9 mouse cellular contexts compared by ENCODE assay signal in the genomic region with DNA sequence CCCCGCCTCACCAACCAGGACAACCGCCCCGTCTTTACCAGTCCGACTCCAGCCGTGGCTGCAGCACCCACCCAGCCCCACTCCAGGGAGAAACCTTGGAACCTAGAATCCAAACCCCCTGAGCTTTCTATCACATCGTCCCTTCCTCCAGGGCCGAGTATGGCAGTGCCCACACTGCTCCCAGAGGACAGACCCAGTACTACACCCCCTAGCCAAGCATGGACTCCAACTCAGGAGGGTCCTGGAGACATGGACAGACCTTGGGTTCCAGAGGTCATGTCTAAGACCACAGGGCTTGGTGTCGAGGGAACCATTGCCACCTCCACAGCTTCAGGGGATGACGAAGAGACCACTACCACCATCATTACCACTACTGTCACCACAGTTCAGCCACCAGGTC. TPM values are rescaled to one million over a fixed set of nuclear protein-coding genes. Genes with fewer than 3 reads are reported as not detected.
DNase-seq lines count a peak whose midpoint lies in the region; ATAC-seq lines count a peak whose summit lies in the region.
"Had no signal": no experiment of that assay in that cellular context is flagged by ENCODE, and none has a peak within 500 bp of the region (broad histone marks: within the 10 kb centered on the region; RNA-seq: fewer than 3 reads in every experiment).

No protein-coding gene starts in this region.

- no peaks in the 10 kb centered on the region for H3K36me3 ChIP-seq in limb, embryonic 11.5 days (ENCODE audit: control insufficient read depth, insufficient read depth, low read length)
- H3K36me3 ChIP-seq in forebrain, embryonic 15.5 days, result peaks cover 20% of the 10 kb centered on the region
- H3K36me3 ChIP-seq: limb, embryonic 15.5 days had no signal

- H3K27ac ChIP-seq in limb, embryonic 11.5 days (replicated peaks; ENCODE audit: low read depth, low read length), result no peak overlapping the region
- H3K27ac ChIP-seq in forebrain, embryonic 15.5 days (replicated peaks), result no peak overlapping the region
- H3K27ac ChIP-seq: limb, embryonic 15.5 days had no signal

- peaks cover 45% of the 10 kb centered on the region for H3K27me3 ChIP-seq in limb, embryonic 11.5 days (ENCODE audit: control insufficient read depth, insufficient read depth, low read length)
- no peaks in the 10 kb centered on the region for H3K27me3 ChIP-seq in forebrain, embryonic 15.5 days

- no peak overlapping the region for H3K4me2 ChIP-seq in limb, embryonic 11.5 days (ENCODE audit: low read depth, severe bottlenecking)
- no peak overlapping the region for H3K4me2 ChIP-seq in forebrain, embryonic 15.5 days (replicated peaks)
- H3K4me2 ChIP-seq: limb, embryonic 15.5 days had no signal

- H3K4me3 ChIP-seq in limb, embryonic 11.5 days (ENCODE audit: low read depth, low read length), result no peak overlapping the region
- no peak overlapping the region for H3K4me3 ChIP-seq in forebrain, embryonic 15.5 days
- H3K4me3 ChIP-seq: limb, embryonic 15.5 days had no signal

- 37% methylated on average over 9 of the region's 9 CpGs for WGBS in limb, embryonic 11.5 days
- 59% methylated on average over 9 of the region's 9 CpGs for WGBS in forebrain, embryonic 15.5 days

- H3K9ac ChIP-seq in limb, embryonic 11.5 days (ENCODE audit: low read length), result no peak overlapping the region
- H3K9ac ChIP-seq in forebrain, embryonic 15.5 days (replicated peaks), result no peak overlapping the region
- H3K9ac ChIP-seq: limb, embryonic 15.5 days had no signal

- no peak for ATAC-seq in cerebellum, adult (ENCODE audit: insufficient number of reproducible peaks, low FRiP score, low TSS enrichment)
- ATAC-seq in limb, embryonic 11.5 days (ENCODE audit: insufficient number of reproducible peaks, low FRiP score, low TSS enrichment, low read depth), result no peak
- ATAC-seq in monocyte, adult 5-6 weeks (replicated peaks; ENCODE audit: insufficient number of reproducible peaks, low FRiP score, low TSS enrichment, poor library complexity, severe bottlenecking), result no peak
- ATAC-seq in forebrain, embryonic 15.5 days (replicated peaks), result no peak

- H3K4me1 ChIP-seq in limb, embryonic 11.5 days (ENCODE audit: control insufficient read depth, insufficient read depth, low read length), result no peaks in the 10 kb centered on the region
- H3K4me1 ChIP-seq in forebrain, embryonic 15.5 days, result peaks cover 70% of the 10 kb centered on the region
- H3K4me1 ChIP-seq: limb, embryonic 15.5 days had no signal

- DNase-seq in cerebellum, postnatal 14 days, result peak; percentile 65 to 74
- DNase-seq in spleen, postnatal 4 days (ENCODE audit: low spot score in 2 of 2), result peak; percentile 28 to 71
- DNase-seq in spleen, postnatal 36 days (ENCODE audit: low spot score in 2 of 2), result no peak
- peak; percentile 70 for DNase-seq in limb, embryonic 11.5 days (ENCODE audit: low spot score)
- DNase-seq in thymus, postnatal 4 days, result peak; percentile 74

- no peaks in the 10 kb centered on the region for H3K9me3 ChIP-seq in limb, embryonic 11.5 days (ENCODE audit: control insufficient read depth, low read length)
- no peaks in the 10 kb centered on the region for H3K9me3 ChIP-seq in forebrain, embryonic 15.5 days
- H3K9me3 ChIP-seq: limb, embryonic 15.5 days had no signal

RNA-seq across cellular contexts. Expression of a gene that starts 23.1 kb away (rescaled TPM):
- 0.10 and 0.23 TPM in 2 replicates for polyA plus RNA-seq in limb, embryonic 11.5 days (2014; fragmentation: Nextera tagmentation; extraction: Ambion mirVana)
- not detected in 3 replicates for total RNA-seq in monocyte, adult 5-6 weeks (2017)
- polyA plus RNA-seq in forebrain, embryonic 15.5 days (2015; fragmentation: Nextera tagmentation; extraction: Ambion mirVana), result 243 and 249 TPM in 2 replicates

RNA-seq across cellular contexts. Expression of a gene that starts 28.9 kb away (rescaled TPM):
- polyA plus RNA-seq in limb, embryonic 11.5 days (2014; fragmentation: Nextera tagmentation; extraction: Ambion mirVana), result 19.6 and 21.1 TPM in 2 replicates
- total RNA-seq in monocyte, adult 5-6 weeks (2017), result 34.9 to 44.3 TPM (median 43.9 TPM) in 3 replicates
- 22.5 and 26.0 TPM in 2 replicates for polyA plus RNA-seq in forebrain, embryonic 15.5 days (2015; fragmentation: Nextera tagmentation; extraction: Ambion mirVana)

RNA-seq across cellular contexts. Expression of a gene that starts 59.8 kb away (rescaled TPM):
- polyA plus RNA-seq in limb, embryonic 11.5 days (2014; fragmentation: Nextera tagmentation; extraction: Ambion mirVana), result 0.30 and 0.72 TPM in 2 replicates
- not detected in 3 replicates for total RNA-seq in monocyte, adult 5-6 weeks (2017)
- polyA plus RNA-seq in forebrain, embryonic 15.5 days (2015; fragmentation: Nextera tagmentation; extraction: Ambion mirVana), result 10.2 and 11.2 TPM in 2 replicates

Comparison
In these comparisons a context has a peak if more than half of its experiments do, and no peak if none do; other contexts are left out.
1. DNase-seq: peak in cerebellum, postnatal 14 days (2 of 2), spleen, postnatal 4 days (2 of 2), limb, embryonic 11.5 days (single experiment) and thymus, postnatal 4 days (single experiment); none in spleen, postnatal 36 days (0 of 2).
2. RNA of a gene that starts 23.1 kb away (polyA plus RNA-seq): 243 to 249 TPM in forebrain, embryonic 15.5 days; 0.10 to 0.23 TPM in limb, embryonic 11.5 days; every median in the first group is over 100 times any median in the second.